Mouse (Mus musculus) brain, embryonic 18.5 days (tissue): Measurements from ENCODE around the gene Tsfm.
A peak's percentile ranks its signal among the peaks of the same experiment; 100 is the strongest.

ENCODE experiments used
- DNase-seq: peaks from one replicate; pipeline ENCODE4 v3.0.0-alpha.2; 2012; ENCODE audit warnings: low read depth, low spot score

The Tsfm gene

GRCm38 (mm10) chr10:126987183-126988118 lies 43.2 kb downstream of the Tsfm start:
- DNase-seq, result no peak

- no peak for DNase-seq
Measured at GRCm38 (mm10) chr10:126986541-126986961, 44.1 kb downstream of the Tsfm start.

DNA sequence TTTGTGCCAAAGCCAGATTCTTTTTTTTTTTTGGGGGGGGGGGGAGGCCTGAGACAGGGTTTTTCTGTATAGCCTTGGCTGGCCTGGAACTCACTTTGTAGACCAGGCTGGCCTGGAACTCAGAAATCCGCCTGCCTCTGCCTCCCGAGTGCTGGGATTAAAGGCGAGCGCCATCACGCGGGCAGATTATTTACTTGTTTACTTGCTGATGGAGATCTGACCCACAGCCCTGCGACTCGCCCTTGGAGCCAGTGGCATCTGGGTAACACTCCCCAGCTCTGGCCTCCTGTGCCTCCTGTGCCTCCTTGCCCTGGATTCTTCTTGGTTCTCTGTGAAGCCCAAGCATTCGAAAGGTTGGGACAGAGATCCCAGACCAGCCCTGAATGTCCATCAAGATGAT lies 45.1 kb downstream of the Tsfm start:
- no peak for DNase-seq

GRCm38 (mm10) chr10:126985127-126985526 lies 45.5 kb downstream of the Tsfm start:
- no peak for DNase-seq

DNA sequence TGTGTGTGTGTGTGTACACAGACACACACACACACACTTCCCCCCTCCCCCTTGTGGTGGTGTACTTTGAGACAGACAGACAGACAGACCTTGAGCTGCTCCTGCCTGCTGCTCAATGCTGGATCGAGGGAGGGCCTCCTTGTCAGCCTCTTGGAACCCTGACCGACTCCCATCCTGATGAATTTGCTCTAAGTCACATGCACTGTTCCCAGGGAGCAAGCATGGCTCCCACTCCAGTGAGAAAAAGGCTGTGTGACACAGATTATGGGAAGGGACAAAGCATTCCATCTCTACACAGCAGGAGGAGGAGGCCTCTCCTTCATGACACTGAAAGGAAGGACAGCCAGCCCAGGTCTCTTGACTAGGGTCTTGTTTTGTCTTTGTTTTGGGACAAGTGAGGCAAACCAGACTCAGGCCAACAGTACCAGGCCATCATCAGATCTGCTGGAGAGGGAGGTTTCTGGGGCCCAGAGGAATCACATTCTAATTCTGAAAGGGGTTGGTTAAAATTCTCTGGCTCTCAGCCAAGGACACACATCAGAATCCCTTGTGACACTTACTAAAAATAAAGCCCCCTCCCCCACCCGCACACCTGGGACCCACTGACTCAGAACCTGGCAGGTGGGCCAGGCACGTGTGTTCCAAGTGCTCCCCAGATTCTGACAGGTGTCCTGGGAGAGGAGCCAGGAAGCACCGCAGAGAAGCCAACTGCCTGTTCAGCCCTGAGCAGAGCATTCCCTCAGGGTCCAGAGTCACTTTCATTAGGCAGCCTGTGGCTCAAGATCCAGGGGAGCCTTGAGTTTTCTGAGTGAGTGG lies 46.2 kb downstream of the Tsfm start:
- no peak for DNase-seq

- DNase-seq, result no peak
Measured at GRCm38 (mm10) chr10:126983193-126983725, 47.4 kb downstream of the Tsfm start.

DNA sequence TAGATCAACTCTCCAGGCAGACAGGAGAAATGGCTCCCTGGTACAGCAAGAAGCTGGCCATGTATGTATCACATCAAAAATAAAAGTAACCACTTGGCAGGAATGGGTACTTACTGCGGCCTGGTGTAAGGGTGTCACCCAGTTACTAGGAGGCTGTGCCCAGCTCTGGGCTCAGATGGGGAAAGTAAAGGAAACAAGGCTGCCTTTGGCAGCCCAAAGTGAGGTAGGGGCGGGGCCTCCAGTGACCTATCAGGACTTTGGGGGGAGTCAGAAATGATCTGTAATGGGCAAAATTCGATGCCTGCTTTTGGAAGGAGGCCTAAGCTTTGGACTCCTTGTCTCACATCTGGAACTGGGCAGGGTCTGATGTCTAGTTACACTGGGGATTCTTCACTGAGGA lies 48.9 kb downstream of the Tsfm start:
- no peak for DNase-seq

DNA sequence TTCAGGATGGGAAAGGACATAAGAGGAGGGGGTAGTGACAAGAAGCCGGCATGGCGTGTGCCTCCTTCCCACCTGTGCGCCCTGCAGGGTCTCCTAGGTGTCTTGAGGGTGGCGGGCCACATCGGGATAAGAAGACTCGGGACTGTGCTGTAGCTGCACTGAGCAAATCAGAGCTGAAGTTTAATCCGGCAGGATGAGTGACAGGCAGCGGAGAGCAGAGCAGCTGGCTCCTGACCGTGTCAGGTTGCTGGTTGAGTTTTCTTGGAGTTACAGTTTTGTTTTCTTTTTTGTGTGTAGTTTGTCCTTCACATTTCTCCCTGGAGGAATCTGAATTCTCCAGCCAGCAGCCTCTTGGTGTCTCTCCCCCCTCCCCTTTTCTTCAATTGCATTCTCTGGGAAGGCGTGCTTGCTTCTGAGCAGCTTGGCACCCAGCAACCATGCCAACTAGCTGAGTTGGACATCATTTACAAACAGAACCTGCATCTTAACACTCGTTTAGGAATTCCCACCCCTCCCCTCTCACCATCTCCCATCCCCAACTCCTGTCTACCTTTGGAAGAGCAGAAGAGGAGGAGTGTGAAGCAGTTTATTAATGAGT lies 49.6 kb downstream of the Tsfm start:
- no peak for DNase-seq

GRCm38 (mm10) chr10:126980221-126980932 lies 50.3 kb downstream of the Tsfm start:
- no peak for DNase-seq

DNA sequence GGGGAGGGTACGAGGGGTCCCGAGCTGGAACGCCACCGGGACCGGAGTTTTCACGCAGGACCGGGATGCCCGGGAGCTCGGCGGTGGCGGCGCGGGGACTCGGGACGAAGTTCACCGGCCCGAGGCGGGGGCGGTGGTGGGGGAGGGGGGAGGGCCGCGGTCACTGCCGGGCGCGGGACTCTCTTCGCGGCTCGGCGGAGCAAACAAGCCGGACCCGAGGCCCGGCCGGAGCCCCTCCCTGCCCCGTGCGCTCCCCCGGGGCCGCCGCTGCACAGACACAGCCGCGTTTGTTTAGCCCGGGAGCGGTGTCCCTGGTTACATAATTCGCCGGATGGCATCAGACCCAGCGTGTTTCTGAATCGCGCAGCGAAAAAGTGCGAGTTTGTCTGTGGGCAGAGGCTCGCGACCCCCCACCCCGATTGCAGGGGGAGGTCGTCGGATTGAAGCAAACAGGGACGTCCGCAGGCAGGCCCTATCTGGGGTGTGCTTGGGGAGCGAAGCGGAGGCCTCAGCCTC lies 50.9 kb downstream of the Tsfm start:
- no peak for DNase-seq

DNA sequence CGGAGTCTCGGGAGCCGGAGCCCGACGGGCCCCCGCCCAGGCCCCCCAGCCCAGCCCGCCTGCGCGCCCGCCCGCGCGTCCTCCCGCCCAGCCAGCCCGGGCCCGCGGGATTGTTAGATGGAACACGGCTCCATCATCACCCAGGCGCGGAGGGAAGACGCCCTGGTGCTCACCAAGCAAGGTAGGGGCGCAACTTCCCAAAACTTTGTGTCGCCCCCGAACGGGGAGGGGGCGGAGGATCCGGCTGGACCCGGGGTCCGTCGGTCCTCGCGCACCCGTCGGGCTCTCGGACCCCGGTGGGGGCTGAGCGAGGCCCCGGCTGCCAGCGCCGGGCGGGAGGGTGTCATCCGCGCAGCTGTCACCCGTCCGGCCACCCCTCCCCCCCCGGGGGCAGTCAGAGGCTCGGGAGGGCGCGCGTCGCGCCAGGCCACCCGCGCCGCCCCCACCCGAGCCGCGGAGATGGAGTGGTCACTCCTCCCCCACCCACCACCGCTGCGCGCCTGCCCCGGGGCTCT lies 51.5 kb downstream of the Tsfm start:
- DNase-seq, result no peak

DNA sequence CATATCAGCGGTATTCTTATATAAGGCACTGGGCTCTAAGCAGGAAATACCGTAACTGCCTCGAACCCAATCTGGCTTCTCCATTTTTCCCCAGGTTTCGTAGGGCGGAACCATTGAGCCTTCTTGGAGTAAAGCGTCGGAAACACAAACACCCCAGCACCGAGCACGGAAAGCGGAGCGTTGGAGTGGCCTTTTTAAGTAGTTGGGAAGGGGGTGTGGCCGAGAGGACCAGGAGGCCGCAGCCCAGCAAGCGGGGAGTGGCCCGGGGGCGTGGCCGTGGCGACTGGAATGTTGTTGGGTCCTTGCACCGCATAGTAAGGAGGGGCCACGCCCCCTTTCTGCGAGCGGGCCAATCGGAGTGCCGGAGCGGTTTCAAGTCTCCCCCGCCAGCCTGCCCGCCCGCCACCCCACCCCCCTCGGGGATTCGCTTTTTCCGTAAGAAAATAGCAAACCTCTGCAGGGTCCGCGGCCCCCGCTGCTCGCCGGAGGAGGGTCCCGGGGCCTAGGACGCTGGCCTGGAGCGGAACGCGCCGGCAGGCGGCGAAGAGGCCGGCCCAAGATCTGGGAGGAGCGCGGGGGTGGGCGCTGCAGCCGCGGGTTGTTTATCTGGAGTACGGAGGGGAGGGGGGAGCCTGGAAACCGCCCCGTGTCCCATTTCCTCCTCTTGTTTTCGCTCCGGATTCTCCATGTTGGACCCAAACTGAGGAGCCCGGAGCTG lies 52.2 kb downstream of the Tsfm start, which contains the start of gene Ctdsp2:
Ctdsp2 (plus strand) TSS at position 441 of the 718 bp plus-strand sequence.
- peak; percentile 94 for DNase-seq

DNA sequence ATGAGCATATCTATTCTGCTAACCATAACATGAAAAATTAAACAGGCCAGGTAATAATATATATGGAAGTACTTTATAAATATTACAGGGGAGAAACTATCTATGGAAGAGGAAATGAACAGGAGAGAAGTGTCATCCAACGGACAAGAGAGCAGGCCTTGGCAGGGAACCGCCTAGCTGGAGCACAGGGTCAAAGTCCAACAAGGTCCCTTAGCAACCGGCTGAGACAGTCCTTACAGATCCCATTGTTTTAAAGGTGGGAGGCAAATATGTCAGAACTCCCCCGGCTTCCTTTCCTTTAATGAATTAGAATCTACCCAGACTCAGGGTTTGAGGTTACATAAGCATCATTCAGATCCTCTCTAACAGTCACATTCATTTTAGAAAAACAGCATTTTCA lies 53.6 kb downstream of the Tsfm start:
- no peak for DNase-seq

- no peak for DNase-seq
Measured at GRCm38 (mm10) chr10:126975706-126976105, 54.9 kb downstream of the Tsfm start.

- DNase-seq, result no peak
Measured at GRCm38 (mm10) chr10:126972988-126973387, 57.7 kb downstream of the Tsfm start.

- DNase-seq, result no peak
Measured at GRCm38 (mm10) chr10:126972051-126972725, 58.5 kb downstream of the Tsfm start.

GRCm38 (mm10) chr10:126971363-126972050 lies 59.1 kb downstream of the Tsfm start:
- DNase-seq, result no peak

DNA sequence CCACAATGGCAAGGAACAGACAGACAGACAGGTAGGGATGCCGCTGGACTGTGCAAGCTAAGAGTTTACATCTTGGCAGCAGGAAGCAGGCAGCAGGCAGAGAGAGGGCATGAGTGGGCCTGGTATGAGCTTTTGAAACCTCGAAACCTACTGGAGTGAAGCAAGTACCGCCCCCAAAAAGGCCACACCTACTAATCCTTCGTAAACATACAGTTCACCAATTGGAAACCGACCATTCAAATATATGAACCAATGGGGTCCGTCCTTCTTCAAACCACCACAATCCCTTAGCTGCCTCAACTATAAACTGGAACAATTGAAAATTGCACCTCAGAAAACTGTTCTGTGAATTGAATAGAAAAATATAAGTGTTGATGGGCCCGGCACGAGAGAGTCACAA lies 66.8 kb downstream of the Tsfm start:
- DNase-seq, result no peak

DNA sequence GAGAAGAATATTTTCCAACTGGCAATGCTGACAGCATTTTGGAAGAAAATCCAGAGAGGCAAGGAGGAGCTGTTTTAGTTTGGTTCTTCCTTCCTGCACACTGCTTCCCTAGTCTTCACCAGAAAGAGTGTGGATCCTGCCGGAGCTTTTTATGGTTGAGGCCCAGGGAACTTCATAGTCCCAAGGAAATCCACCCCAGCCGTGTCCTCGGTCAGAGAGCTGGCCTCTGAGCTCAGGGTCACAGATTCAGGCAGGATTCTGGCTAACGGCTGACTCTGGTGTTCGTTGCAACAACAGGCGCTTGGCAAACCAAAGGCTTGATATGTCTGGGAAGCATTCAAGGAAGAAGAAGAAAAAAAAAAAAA lies 67.7 kb downstream of the Tsfm start:
- DNase-seq, result no peak
